Mouse (Mus musculus): ENCODE results near the gene Gm11937.

- no peak for TF ChIP-seq CTCF (IDR thresholded peaks at IDR 0.05; ENCODE audit: insufficient read depth, low read length)
- TF ChIP-seq POLR2A (IDR thresholded peaks at IDR 0.05; ENCODE audit: borderline replicate concordance, extremely low read depth, low read depth, low read length): no peak
These were observed 27.1 kb upstream of the Gm11937 start for GRCm38 (mm10) chr11:99637086-99637485.

Data from lung, adult 2 months (tissue).